Mouse (Mus musculus) liver, embryonic 14 days (tissue): Measurements from ENCODE around the gene Scimp. TPM values are rescaled to one million over a fixed set of nuclear protein-coding genes. Genes with fewer than 3 reads are reported as not detected.

Experiments
- polyA plus RNA-seq: library from polyadenylated mRNA; depleted of rRNA; stranded (reverse); fragments of >200 nt; gene quantifications from 2 replicates; pipeline ENCODE4 v1.2.3, GENCODE M21; 2012; rRNA removed

Scimp gene
- polyA plus RNA-seq: 0.17 and 0.24 TPM in 2 replicates

DNA sequence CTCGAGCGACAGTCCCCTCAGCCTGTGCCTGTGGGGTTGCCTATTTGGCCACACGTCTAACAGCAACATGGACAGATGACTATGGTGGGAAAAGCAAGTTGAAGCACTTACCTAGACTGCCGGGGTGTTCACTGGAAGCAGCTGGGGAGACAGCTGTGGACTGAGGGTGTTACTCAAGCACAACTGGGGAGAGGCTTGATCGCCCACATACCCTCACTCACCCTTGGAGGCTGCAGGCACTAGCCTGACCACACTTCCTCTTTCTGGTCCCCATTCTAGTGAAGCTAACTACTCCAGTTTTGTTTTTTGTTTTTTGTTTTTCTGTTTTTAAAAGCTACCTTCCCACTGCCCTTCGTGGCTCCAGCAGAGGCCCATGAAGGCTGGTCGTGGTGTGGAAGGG is at the start of gene Scimp:
TSS of gene Scimp (minus strand) at position 222 of the 400 bp plus-strand sequence.

DNA sequence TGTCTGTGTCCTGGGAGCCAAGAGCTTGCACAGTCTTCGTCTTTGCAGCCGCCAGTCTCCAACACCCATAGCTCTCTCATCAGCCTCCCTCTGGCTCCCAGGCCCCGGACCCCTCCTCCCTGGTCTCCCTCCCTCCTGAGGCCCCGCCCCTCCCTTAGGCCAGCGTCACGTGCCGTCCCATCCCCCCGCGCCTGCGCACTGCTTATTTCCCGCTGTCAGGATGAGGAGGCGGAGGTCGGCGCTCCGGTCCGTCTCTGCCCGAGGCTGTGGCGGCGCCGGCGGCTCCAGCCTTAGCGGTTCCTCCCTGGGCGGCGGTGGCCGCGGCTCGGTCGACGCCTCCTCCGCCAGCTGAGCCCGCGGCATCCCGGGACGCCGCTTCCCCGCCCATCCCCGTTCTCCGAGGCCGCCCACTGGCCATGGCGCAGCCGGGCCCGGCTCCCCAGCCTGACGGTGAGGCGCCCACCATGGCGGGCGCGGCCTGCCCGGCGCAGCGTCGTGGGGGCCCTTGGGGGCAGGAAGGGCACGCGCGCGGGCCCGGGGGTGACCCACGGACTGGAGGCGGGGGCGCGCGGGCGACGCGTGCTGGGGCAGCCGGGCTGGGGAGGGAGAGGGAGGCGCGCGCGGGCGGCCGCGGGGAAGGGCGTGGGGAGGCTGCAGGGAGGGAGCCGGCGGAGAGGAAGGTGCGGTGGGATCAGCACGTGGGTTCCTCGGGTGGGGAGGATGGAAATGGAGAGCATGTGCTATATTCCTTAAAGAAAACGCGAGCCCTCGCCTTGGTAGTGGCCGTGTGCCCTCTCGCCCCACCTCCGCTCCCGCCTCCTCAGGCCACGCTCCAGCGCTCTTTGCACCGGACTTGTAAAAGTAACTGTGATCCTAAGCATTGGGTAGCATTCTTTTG is 32.4 kb upstream of the Scimp start, which contains the start of gene Rabep1:
TSS of gene Rabep1 (plus strand) at position 220 of the 898 bp plus-strand sequence.

DNA sequence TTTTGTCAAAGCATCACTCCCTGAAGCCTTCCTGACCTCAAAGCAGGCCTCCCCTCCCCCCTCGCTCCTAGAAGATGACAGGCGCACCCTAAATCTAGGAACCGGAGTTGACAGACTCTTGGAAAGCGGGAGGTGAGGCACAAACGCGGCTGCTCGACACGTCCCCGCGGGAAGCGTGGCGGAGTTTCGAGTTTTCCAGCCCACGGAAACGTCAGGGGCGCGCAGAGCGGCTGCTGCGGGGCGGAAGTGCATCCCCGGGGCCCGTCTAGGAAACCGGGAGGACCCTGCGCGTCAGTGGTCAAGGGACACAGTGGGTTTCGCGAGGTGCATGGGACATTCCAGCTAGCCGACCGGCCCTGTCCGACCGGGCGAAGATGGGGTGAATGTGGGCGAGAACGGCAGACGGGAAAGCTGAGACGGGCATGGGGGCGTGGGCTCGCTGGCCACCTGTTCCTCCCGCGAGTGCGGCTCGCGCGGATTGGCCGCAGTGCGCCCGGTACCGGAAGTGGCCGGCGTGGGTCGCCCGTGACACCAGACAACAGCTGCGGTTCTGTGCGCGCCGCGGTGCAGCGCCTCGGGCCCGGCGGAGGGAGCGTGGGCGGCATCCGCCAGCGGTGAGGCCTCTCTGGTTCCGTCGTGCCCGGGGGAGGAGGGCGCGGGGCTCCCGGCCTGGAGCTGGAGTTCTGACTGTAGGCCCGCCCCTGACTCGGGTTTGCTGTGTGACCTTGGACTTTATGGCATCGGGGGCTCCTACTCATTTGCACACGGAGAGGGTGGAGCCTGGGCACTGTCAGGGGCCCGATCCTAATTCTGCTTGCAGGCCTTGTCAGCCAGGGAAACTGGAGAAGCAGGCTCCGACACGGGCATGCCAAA is 48.2 kb downstream of the Scimp start, which contains the start of gene Zfp3:
TSS of gene Zfp3 (plus strand) at position 274 of the 873 bp plus-strand sequence.

Other genes with a start within 250 kb of the Scimp start
- gene Mink1, start 249.7 kb downstream of the Scimp start, polyA plus RNA-seq: 12.1 and 13.7 TPM in 2 replicates
- not detected in 2 replicates for gene 4930544D05Rik, start 196.7 kb downstream of the Scimp start, polyA plus RNA-seq
- 0.06 TPM in 1 of 2 replicates, not detected in the other for gene Chrne, start 193.4 kb downstream of the Scimp start, polyA plus RNA-seq
- 3.2 and 4.8 TPM in 2 replicates for gene Gp1ba, start 173.5 kb downstream of the Scimp start, polyA plus RNA-seq
- gene Rnf167, start 165.4 kb downstream of the Scimp start, polyA plus RNA-seq: 44.9 and 50.6 TPM in 2 replicates
- 34.1 and 39.6 TPM in 2 replicates for gene Slc25a11, start 165.1 kb downstream of the Scimp start, polyA plus RNA-seq
- 355 and 466 TPM in 2 replicates for gene Pfn1, start 157.9 kb downstream of the Scimp start, polyA plus RNA-seq
- gene Eno3, start 155.4 kb downstream of the Scimp start, polyA plus RNA-seq: 4.1 and 6.4 TPM in 2 replicates
- 48.0 and 50.2 TPM in 2 replicates for gene Spag7, start 143.2 kb downstream of the Scimp start, polyA plus RNA-seq
- gene Camta2, start 124.5 kb downstream of the Scimp start, polyA plus RNA-seq: 2.2 and 3.1 TPM in 2 replicates
- gene Inca1, start 112.4 kb downstream of the Scimp start, polyA plus RNA-seq: 0.77 and 0.98 TPM in 2 replicates
- 5.4 and 5.8 TPM in 2 replicates for gene Kif1c, start 112.0 kb downstream of the Scimp start, polyA plus RNA-seq
- 0.70 and 0.74 TPM in 2 replicates for gene Zfp3, start 48.4 kb downstream of the Scimp start, polyA plus RNA-seq
- gene Rabep1, start 32.2 kb upstream of the Scimp start, polyA plus RNA-seq: 4.3 and 4.5 TPM in 2 replicates
- 46.4 and 46.7 TPM in 2 replicates for gene Nup88, start 157.4 kb upstream of the Scimp start, polyA plus RNA-seq
- 57.4 and 61.6 TPM in 2 replicates for gene Rpain, start 157.6 kb upstream of the Scimp start, polyA plus RNA-seq
- 126 and 145 TPM in 2 replicates for gene C1qbp, start 170.4 kb upstream of the Scimp start, polyA plus RNA-seq
- gene Dhx33, start 191.9 kb upstream of the Scimp start, polyA plus RNA-seq: 5.3 and 6.8 TPM in 2 replicates
- gene Mis12, start 207.0 kb upstream of the Scimp start, polyA plus RNA-seq: 15.8 and 16.2 TPM in 2 replicates
- gene Derl2, start 207.3 kb upstream of the Scimp start, polyA plus RNA-seq: 9.7 and 11.4 TPM in 2 replicates
- 1.3 and 2.1 TPM in 2 replicates for gene 6330403K07Rik, start 220.9 kb upstream of the Scimp start, polyA plus RNA-seq